Mouse (Mus musculus) adrenal gland, adult 18-20 months (tissue): ENCODE data around the gene Igf2bp3. TPM values are rescaled to one million over a fixed set of nuclear protein-coding genes. Genes with fewer than 3 reads are reported as not detected.
A peak's percentile ranks its signal among the peaks of the same experiment; 100 is the strongest.
"Not testable (repeated sequence)": the region's sequence is repeated elsewhere in the genome, so short reads cannot be mapped to it uniquely, and the experiment has no call there.

Source experiments
- DNase-seq, 2 experiments: peaks; one replicate each; pipeline ENCODE4 v3.0.0; 2021 to 2022; ENCODE audit warnings: low spot score in 2 of 2
- long read RNA-seq, 2 experiments: library from polyadenylated mRNA; stranded (forward); transcript quantifications; one replicate each; pipeline ENCODE4 v2.0.0; 2021
- total RNA-seq, 2 experiments: library from RNA; stranded (reverse); gene quantifications; 1 replicate in 1 of 2; 2 replicates in 1 of 2; pipeline ENCODE4 v1.2.3; 2021

The Igf2bp3 gene
- total RNA-seq, result under 1 TPM in 1 of 2 experiments, not detected in 1; 0.10 TPM
- long read RNA-seq, experiment 1, result 0 reads
- long read RNA-seq, experiment 2, partial matches to known transcripts, result 0 of 2 reads
- long read RNA-seq, experiment 2, other reads (novel, unspliced or antisense), result 2 of 2 reads

GRCm38 (mm10) chr6:49214928-49215747, at the start of gene Igf2bp3:
TSS of gene Igf2bp3 (minus strand) at chr6:49214957.
- DNase-seq, result peak; percentile 9 to 27

- not testable (repeated sequence) for DNase-seq
Observed at GRCm38 (mm10) chr6:49264446-49264845, 49.7 kb upstream of the Igf2bp3 start.

DNA sequence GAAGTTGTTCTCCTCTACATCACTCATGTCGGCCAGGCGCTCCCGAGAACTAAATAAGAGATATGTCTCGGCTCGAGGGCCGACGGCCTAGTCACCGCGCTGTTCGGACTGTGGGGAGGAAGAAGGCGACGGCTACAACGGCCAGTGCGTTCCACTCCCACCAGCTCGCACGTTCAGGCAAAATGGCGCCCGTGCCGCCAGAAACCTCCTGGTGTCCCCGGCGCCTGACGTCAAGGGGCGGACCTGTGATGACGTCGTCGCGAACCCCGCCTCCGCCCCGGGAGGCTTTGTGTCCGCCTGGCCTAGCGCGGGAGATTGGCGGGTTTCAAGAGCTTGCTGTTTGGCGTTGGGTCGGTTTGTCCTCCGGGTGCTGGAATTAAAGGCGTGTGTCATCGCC, 49.1 kb upstream of the Igf2bp3 start, which contains the start of gene Tra2a:
Tra2a (minus strand) TSS at position 187 of the 397 bp plus-strand sequence.
- DNase-seq, result peak; percentile 97 to 99

DNA sequence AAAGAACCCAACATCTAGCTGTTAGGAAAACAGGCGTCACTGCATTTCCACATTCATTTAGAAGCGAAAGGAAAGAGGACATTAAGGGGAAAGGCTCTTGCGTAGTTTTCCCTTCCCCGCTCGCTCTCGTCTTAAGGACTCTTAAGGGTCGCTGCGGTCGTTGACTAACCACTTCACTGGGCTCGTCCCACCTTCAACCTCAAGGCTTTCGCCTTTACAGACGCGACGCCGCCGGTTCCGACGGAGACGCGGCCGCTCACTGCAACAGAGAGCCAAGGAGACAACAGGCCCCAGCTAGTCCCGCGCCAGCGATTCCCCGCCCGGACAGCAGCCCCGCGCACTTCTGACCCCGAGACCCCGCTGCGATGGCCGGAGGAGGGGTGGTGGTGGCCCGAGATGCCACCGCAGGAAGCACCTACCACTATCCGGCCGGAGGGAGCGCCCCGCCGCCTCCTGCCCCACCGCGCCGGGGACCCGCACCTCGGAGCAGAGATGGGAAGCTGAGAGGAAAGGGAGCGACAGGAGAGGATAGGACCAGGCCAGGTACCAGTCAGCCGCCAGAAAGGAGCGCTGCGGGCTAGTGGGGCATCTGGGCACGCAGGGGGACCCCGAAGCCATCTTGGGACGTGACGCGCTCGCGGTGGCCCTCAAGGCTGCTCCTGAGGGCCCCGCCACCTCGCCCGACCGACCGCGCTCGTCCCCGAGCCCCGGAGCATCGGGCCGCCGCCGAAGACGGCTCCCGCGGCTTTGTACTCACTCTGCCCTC, 48.5 kb upstream of the Igf2bp3 start:
- DNase-seq, result peak in 1 of 2 experiments; percentile 54

DNA sequence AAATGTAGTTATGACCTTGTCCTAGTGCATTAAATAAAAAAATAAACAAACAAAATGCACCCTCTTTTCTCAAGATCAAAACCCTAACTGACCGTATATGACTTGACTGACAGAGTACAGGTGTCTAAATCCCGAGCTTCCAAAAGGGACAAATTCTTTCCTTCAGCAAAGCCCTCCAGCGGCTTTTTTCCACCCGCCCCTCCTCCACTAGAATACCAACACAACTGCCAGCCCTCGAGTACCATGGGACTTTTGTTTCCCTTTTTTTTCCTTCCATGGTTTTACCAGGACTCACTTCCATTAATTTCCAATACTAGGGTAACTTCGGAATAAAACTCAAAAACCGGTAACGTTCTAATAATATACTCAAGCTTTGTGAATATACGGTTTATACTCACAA, 47.7 kb upstream of the Igf2bp3 start:
- no peak for DNase-seq

DNA sequence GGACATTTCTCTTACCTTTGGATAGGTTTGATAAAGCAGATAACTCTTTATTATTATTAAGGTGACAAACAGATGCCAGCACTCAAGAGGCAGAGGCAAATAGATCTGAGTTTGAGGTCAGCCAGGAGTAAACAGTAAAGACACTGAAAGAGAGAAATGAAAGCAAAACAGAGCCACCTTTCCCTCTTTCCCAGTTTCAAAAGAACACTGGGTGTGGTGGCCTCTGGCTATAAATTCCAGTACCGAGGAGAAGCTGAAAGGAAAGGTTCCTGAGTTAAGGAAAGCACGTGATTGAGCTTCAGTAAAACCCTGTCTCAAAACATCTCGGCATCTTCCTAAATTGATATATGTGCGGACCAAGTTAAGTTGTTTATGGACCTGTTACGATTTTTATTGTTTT, 45.0 kb upstream of the Igf2bp3 start:
- DNase-seq, result no peak

GRCm38 (mm10) chr6:49257880-49258279, 43.1 kb upstream of the Igf2bp3 start:
- DNase-seq, result no peak

- no peak for DNase-seq
Observed at GRCm38 (mm10) chr6:49252207-49252606, 37.5 kb upstream of the Igf2bp3 start.

DNA sequence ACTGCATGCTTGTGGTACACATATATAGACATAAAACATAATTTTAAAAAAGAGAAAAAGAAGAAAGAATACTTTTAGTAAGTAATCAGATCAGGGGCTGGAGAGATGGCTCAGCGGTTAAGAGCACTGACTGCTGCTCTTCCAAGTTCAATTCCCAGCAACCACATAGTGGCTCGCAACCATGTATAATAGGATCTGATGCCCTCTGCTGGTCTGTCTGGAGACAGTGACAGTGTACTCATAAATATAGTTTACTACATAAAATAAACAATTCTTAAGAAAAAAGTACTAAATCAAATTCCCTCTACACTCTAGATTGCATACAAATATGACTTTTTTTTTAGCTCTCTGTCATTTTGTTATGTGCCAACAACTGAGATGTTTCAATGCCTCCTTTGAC, 36.4 kb upstream of the Igf2bp3 start:
- no peak for DNase-seq

DNA sequence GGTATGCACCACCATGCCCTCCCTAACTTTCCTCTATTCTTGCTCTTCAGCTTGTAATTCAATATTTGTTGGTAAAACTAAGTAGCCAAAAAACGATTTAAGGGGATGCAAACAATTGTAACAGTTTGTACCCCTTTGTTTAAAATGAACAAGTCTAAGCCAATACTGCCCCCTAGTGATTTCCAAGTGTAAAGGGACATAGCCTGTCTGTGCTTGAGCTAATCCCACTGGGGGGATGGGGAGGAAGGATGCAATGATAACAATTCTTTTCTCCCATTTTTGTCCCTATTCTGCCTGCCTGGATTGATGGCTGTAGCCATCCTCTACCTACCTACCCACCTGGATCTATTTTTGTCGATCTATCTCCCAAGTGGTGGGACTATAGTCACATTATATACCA, 32.5 kb upstream of the Igf2bp3 start:
- DNase-seq, result no peak

DNA sequence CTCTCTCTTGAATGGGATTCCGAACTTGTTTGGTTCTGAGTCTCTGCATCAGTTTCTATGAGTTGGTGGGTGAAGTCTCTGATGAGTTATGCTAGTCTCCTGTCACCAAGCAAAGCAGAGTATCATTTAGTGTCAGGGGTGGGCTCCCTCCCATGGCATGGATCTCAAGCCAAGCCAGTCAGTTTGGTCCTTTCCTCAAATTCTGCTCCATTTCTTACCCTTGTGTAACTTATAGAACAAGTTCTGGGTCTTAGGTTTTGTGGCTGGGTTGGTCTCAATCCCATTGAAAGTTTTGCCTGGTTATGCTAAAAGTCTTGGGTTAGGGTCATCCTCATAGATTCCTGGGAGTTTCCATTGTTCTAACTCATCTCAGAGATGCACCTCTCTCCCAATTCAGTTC, 27.6 kb upstream of the Igf2bp3 start:
- DNase-seq, result no peak

DNA sequence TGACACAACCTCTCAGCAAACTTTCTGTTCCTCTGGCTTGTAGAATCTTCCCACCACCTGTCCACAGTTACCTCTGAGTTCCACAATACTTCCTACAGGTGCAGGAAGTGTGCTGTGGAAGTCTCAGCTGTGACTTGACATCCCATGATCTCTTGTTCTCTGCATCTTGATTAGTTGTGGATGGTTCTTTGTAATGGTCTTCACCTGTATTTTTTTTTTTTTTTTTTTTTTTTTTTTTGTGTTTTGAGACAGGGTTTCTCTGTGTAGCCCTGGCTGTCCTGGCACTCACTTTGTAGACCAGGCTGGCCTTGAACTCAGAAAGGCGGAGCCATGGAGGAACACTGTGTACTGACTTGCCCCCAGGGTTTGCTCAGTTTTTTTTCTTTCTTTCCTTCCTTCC, 26.8 kb upstream of the Igf2bp3 start:
- DNase-seq, result no peak

DNA sequence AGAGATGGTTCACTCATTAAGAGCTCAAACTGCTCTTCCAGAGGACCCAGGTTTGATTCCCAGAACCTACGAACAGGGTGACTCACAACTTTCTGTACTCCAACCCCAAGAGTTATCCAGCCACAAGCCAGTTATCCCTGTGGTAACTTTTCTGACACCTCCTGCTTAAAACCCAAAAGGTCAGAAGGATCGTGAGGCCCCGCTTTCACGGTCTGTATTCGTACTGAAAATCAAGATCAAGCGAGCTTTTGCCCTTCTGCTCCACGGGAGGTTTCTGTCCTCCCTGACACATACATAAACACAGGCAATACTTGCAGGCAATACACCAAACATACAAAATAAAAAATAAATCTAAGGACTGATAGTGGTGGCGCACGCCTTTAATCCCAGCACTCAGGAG, 21.6 kb upstream of the Igf2bp3 start:
- peak; percentile 100 for DNase-seq

DNA sequence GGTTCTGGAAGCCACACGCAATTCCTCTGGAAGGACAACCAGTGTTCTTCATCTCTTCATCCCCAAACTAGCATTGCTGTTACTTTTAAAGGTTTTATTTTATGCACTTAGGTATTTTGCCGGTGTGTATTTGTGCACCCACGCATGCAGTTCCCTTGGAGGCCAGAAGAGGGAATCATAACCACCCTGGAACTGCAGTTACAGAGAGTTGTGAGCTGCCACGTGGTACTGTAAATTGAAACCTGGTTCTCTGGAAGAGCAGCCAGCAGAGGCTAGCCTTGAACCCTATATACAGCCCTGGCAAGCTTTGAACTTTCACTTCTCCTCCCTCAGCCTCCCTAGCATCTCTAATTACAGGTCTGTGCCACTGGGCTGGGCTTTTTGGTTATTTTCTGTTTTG, 18.6 kb upstream of the Igf2bp3 start:
- no peak for DNase-seq

- no peak for DNase-seq
Observed at GRCm38 (mm10) chr6:49228126-49228679, 13.4 kb upstream of the Igf2bp3 start.

GRCm38 (mm10) chr6:49227184-49227735, 12.5 kb upstream of the Igf2bp3 start:
- no peak for DNase-seq

GRCm38 (mm10) chr6:49225728-49226123, 11.0 kb upstream of the Igf2bp3 start:
- no peak for DNase-seq

DNA sequence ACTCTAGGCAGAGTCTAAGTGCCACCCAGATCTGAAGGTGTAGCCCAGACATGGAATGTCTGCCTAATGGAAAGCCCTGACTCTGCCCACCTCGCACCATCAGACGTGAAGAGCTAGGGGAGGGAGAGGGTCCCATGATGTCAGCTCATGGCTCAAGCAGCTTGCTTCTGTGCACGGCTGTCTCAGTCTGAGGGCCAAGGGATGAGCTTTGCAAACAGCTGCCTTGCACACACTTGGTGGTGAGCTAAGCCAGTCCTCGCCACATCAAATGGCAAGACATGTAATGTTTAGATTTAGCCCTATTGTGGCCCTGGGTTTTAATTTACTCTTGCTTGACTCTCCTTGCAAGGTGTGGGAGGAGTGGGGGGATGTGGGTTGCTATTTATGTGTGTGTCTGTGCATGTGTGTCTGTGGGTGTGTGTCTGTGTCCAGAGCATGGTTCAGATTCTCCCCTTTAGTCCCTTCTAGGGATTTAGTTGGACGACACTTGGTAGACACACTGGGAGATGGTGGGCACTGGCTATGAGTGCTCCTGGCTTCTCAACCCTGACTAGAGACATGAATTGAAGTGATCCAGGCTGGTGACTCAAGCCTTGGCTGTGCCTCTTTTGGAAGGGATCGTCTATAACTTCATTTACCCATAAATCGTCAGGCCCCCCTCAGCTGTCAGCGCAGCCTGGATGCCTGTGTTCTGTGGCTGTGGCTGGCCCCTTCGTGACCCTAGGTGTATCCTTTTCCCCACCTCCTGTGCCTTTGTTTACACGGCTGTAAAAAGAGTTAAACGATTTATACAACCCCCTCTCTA, 10.4 kb upstream of the Igf2bp3 start:
- DNase-seq, result no peak

GRCm38 (mm10) chr6:49221906-49222305, 7.1 kb upstream of the Igf2bp3 start:
- no peak for DNase-seq

GRCm38 (mm10) chr6:49219920-49220604, 5.3 kb upstream of the Igf2bp3 start:
- no peak for DNase-seq
